Mouse (Mus musculus) liver, postnatal 0 days (tissue): ENCODE measurements around the gene Mast3.

Experiments used
- CTCF ChIP-seq: sonication (generic); IDR thresholded peaks from 2 replicates; pipeline ENCODE4 v1.5.1; 2016; ENCODE audit warnings: antibody characterized with exemption, low read depth
- EP300 ChIP-seq: IDR thresholded peaks from 2 replicates; pipeline ENCODE4 v1.6.1; 2016; ENCODE audit warnings: antibody characterized with exemption, low read depth, mild to moderate bottlenecking

DNA sequence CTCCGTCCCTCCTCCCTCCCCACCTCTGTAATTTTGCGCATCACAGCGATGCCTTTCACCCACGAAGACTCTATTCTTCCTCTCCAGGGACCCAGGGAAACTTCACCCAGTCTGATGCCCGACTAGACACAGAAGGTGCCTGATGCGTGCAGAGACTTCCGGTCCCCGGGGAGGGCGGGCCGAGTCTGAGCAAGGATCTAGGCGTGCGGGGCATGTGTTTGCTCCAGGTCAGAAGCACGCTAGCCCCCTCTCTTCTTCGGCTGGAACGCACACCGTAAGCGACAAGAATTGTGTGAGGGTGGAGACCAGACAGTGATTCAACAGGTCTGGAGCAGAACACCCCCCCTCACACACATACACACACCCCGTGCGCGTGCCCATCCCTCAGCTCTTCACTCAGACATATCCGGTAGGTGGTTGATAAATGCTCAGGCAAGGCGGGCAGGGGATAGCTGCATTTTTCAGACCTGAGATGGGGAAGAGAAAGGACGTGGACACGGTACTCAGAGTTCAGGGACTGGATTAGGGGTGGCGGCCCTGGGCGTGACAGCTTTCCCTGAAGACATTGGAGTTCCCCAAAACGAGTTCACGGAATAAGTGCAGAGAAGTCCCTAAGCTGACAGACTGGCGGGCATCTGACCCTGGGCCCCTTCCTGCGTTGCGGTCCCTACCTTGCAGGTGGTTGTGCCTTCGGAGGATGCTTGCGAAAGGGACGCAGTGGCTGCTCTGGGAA is 38.9 kb downstream of the Mast3 start:
- no peak for TF ChIP-seq CTCF
- TF ChIP-seq EP300, result no peak
